Mouse (Mus musculus) right cerebral cortex, adult 2 months (tissue): ENCODE measurements at regions not wholly inside any gene's neighbourhood (a gene's known extent, or its start where the extent isn't known, plus 50 kb on each side); places are given as distances from the start of the nearest gene placed in this dataset.

ENCODE experiments used
- DNase-seq, 2 experiments: peaks; one replicate each; pipeline ENCODE4 v3.0.0; 2021 to 2022; ENCODE audit warnings: low spot score in 2 of 2

DNA sequence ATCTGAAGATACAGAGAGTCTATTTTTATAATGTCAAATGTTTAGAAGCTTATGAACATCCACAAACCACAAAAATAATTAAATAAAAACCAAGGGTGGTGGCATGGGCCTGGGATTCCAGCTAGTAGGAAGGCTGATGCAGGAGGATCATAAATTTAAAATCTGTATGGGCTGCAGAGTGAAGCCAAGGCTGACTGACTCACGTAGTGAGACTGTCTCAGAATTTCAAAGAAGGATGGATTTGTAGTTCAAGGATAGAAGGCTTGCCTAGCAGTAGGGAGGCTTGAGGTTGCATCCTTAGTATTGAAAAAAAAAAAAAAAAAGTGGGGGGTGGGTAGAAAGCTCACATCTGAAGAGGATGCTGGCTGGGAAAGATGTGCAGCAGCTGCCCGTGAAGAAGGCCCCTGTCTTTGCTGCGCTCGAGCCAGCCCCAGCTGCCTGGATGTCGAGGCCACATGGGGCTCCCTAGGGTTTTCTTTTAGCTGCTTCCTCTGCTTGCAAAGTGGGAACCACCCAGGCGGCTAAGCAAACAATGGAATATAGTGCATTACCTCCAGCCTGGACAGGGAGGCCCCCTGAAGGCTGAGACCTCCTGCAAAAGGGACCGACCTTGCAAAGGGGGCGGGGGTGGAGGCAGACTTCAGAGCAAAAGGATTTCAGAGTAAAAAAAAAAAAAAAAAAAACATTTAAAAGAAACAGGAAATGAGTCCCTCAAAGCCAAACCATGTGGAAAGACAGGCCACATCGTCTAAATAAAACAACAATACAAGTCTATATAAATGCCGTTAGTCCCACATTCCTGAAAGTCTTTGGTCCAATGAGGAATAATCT lies 101.3 kb downstream of the Tmco5 start:
- DNase-seq: no peak

GRCm38 (mm10) chr2:116980692-116981091 lies 102.2 kb downstream of the Tmco5 start:
- no peak for DNase-seq

DNA sequence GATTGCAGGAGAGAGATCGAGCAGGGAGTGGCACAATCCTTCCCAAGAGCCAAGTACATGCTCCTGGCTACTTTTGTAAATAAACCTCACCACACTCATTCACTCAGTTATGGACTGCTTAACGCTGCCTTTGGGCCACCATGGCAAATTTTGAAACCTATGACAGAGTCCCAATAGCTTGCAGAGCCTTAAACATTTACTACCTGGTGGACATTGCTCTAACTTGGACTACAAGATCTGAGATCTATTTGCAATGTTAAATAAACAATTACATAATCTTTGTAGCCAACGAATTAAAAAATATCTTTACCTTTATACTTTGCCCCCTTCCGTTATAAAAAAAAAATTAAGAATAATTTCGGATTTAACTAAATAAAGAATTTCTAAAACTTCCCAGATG lies 104.9 kb downstream of the Tmco5 start:
- DNase-seq: no peak

DNA sequence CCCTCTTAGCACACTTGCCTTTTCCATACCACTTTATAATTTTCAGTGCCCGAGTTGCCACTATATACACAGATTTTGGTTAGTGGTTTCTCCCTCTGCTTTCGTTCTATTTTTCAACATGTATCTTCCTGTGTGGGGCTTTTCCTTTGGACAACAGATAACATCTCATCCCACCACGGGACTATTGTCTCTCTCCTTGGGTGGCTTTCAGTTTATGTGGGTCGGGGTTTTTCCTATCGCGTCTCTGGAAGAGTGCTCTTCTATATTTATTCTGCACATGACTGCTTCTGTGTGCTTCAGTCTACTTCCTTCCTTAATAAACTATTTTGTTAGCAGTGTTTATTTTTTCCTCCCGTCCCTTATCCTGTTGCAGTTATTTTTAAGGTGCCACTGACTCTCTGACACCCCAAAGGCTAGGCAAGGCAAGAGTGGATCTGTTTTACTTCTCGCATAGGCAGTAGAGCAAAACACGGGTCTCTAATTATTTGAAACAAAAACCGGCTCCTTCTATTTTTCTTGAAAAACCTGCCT lies 105.4 kb downstream of the Tmco5 start:
- no peak for DNase-seq

DNA sequence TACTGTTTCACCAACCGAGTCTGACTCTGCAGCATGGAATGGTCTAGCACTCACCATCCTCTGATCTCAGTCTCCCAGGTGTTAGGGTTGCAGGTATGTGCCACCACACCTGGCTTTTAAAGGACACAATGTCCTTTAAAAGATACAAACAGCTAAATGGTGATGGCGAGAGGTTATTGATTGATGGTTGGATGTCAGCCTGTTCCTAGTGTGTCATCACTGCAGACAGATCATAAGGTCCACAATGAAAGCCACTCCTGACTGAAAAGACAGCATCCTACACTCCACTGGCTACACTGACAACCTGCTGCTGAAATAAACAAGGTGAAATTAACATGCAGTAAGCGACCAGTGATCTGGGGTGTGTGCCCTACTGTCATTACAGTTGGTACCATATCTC lies 106.1 kb downstream of the Tmco5 start:
- DNase-seq: no peak

- DNase-seq: no peak
These were observed 107.1 kb downstream of the Tmco5 start for GRCm38 (mm10) chr2:116985549-116985948.

- no peak for DNase-seq
These were observed 110.6 kb downstream of the Tmco5 start for GRCm38 (mm10) chr2:116988953-116989674.

GRCm38 (mm10) chr2:116990106-116990505 lies 111.6 kb downstream of the Tmco5 start:
- no peak for DNase-seq

DNA sequence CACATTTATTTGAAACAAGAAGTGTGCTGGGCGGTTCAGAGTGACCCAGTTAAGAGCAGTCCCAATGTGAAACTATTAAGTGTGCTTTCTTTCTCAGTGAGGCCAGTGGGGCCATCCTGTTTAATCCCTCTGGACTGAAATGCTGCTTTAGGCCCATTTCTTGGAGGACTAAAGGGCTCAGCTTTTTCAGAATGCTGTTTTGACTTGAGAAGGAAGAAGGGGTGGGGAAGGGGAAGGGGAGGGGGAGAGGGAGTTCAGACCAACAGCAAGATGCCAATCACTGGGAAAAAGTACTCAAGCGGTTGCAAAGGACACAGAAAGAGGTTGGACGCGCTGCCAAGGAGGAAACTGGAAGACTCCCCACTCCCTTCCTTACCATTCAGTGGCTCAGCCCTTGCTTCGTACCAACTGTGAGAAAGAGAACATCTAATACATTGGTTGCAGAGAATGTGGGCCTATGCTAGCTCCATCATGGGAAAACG lies 113.1 kb downstream of the Tmco5 start:
- no peak for DNase-seq

DNA sequence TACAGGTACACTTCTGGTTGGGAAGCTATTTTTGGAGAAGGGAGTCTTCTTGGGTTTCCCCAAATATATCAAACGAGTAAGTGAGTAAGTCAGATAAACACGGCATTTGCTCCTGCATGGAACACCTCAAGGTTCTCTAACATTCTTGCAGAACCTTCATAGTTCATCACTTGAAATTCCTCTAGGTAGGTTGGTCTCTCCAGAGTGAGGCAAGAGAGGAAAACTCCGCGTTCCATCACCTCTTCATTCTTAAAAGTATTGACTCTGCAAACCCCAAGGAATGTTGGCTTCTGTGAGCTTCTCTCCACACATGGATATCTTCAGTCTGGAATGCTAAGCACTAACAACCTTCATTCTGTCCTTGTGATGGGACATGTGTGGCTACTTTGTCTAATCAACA lies 115.2 kb downstream of the Tmco5 start:
- no peak for DNase-seq

GRCm38 (mm10) chr2:116996302-116996701 lies 117.8 kb downstream of the Tmco5 start:
- DNase-seq: no peak

DNA sequence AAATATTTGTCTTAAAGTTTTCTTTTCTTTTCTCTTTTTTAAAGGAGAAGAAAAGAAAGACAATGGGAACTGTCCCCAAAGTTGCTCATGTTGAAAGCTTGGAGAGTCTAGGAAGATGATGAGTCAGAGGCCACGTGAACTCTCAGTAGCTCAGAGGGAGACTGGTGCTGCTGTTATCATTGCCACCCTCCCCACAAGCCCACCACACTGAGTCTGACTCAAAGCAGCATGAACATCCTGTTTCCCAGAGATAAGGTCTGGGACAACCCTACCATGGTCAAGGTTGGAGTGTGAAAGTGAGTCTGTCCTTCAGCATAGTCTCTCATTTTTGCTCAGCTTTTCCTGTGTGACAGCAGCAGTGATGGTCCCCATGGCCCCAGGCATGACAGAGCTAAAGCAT lies 120.3 kb downstream of the Tmco5 start:
- DNase-seq: no peak

GRCm38 (mm10) chr2:116999592-116999991 lies 121.1 kb downstream of the Tmco5 start:
- no peak for DNase-seq

DNA sequence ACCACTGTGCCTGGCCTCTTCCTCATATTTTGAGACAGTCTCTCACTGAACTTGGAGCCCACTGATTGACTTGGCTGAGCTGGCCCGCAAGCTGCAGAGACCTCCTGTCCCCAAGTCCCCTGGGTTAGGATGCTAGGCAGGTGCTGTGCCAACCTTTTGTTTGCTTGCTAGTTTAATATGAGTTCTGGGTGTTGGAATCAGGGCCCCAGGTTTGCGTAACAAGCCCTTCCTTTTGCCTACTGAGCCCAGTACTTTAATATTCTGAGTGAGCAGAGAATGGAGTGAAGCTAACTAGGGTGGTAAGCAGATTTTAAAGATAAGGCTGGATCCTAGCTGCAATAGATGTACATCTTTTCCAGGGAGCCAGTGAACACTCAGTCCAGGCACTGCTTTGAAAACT lies 117.2 kb upstream of the Spred1 start:
- DNase-seq: no peak

- no peak for DNase-seq
These were observed 114.3 kb upstream of the Spred1 start for GRCm38 (mm10) chr2:117006846-117007245.

DNA sequence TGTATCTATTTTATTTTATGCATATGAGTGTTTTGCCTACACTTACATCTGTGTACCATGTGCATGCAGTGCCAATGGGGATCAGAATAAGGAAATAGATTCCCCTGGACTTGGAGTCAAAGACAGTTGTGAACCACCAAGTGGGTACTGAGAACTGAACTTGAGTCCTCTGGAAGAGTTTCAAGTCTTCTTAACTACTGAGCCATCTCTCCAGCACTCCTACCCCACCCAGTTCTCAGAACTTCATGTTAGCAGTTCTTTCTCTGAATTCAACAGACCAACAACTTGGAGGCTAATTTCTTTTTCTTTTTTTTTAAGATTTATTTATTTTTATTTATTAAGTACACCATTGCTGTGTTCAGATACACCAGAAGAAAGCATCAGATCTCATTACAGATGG lies 112.3 kb upstream of the Spred1 start:
- no peak for DNase-seq

DNA sequence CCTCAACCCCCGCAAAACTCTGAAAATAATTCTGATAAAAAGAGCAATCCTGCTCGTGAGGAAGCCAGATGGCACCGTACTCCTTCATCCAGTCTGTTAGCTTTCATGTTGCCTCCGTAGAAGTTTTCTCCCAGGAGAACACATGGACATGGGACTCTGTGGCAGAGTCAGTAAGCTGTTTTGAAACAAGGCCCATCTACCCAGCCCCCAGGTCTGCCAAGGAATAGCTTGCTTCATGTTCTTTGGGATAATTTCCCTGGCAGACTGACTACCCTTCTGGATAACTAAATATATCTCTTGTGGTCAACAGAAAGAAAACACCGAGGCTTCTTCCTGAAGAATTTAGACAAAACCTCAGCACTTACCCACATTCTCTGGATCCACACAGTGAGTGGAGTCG lies 111.2 kb upstream of the Spred1 start:
- DNase-seq: peak; percentile 43 to 55

DNA sequence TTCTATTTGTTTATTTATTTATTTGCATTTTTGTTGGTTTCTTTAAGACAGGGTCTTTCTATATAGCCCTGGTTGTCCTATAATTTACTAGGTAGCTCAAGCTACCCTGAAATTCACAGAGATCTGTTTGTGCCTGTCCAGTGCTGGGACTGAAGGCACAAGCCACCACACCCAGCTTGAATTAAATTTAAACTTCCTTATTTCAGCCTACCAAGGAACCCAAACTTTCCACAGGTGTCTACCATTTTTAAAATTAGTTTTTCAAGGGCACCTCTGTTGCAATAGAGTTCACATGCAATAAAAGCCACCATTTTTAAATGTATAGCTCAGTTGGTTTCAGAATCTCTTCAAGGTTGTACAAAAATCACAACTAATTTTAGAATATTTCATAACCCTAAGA lies 110.2 kb upstream of the Spred1 start:
- no peak for DNase-seq

- DNase-seq: peak; percentile 68 to 80
These were observed 103.1 kb upstream of the Spred1 start for GRCm38 (mm10) chr2:117017921-117018651.

GRCm38 (mm10) chr2:117018917-117019538 lies 102.1 kb upstream of the Spred1 start:
- DNase-seq: peak; percentile 15 to 33

DNA sequence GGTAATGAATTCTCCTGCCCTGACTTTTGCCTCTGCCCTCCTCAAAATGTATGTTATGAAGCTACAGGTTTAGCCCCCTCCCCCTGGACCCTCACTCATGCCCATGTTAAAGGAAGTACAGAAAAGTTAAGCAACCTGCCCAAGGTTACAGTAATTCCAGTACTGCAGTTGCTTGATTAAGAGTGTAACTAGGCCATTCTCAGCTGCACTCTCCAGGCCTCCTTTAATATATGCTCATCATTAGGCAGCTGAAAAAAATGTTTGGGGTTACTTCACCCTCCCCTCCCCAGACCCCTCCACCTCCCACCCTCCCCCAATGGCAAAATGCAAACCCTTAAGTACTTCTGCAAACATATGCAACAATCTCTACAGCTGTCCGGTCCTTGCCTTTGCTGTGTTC lies 101.6 kb upstream of the Spred1 start:
- DNase-seq: no peak

DNA sequence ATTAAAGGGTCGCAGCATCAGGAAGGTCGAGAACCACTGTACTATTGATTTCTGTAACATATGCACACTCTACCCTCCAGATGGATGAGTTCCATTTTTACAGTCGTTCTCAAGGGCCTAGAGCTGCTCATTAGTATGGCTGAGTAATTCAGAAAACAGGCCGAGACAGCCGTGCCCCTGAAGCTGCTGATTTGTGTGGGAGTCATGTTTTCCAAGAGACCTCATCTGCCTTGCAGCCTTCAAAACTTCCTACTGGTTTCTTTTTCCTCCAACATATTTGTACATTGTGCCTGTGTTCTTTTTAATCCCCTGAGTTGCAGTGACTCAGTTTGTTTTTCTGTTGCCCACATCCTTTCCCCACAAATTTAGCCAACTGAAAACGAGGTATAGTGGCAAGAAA lies 99.4 kb upstream of the Spred1 start:
- DNase-seq: peak; percentile 33 to 38
